Mouse (Mus musculus) spleen, postnatal 14 days (tissue): ENCODE data around the gene Tmem39a.

Experiments
- DNase-seq, 2 experiments: peaks; one replicate each; pipeline ENCODE4 v3.0.0; 2021 to 2022; ENCODE audit warnings: low spot score in 2 of 2

The Tmem39a gene

GRCm38 (mm10) chr16:38558221-38558748, at the start of gene Tmem39a:
Tmem39a (plus strand) TSS chr16:38558698.
- DNase-seq = no peak

GRCm38 (mm10) chr16:38510846-38511245, 47.7 kb upstream of the Tmem39a start:
- no peak for DNase-seq

- no peak for DNase-seq
These were observed 39.4 kb upstream of the Tmem39a start for GRCm38 (mm10) chr16:38519140-38519539.

GRCm38 (mm10) chr16:38521211-38521987, 37.1 kb upstream of the Tmem39a start:
- DNase-seq = no peak

GRCm38 (mm10) chr16:38522129-38523084, 36.1 kb upstream of the Tmem39a start, which contains the start of gene Timmdc1:
Timmdc1 (minus strand) TSS chr16:38522663.
- DNase-seq = peak; percentile 89 to 93

GRCm38 (mm10) chr16:38526264-38526663, 32.2 kb upstream of the Tmem39a start:
- no peak for DNase-seq

GRCm38 (mm10) chr16:38536544-38537146, 21.9 kb upstream of the Tmem39a start:
- peak; percentile 45 to 61 for DNase-seq

- no peak for DNase-seq
These were observed 19.6 kb upstream of the Tmem39a start for GRCm38 (mm10) chr16:38538716-38539380.

GRCm38 (mm10) chr16:38548000-38548399, 10.5 kb upstream of the Tmem39a start:
- no peak for DNase-seq

GRCm38 (mm10) chr16:38549479-38550396, 8.8 kb upstream of the Tmem39a start, which contains the start of gene Poglut1:
Poglut1 (minus strand) TSS chr16:38550258.
- peak; percentile 28 to 60 for DNase-seq

GRCm38 (mm10) chr16:38555988-38556387, 2.5 kb upstream of the Tmem39a start:
- DNase-seq = no peak

GRCm38 (mm10) chr16:38562131-38562967, 3.9 kb downstream of the Tmem39a start:
- peak; percentile 88 to 96 for DNase-seq

GRCm38 (mm10) chr16:38562968-38563327, 4.5 kb downstream of the Tmem39a start:
- no peak for DNase-seq

- DNase-seq = no peak
These were observed 5.0 kb downstream of the Tmem39a start for GRCm38 (mm10) chr16:38563516-38563915.

GRCm38 (mm10) chr16:38568192-38568591, 9.7 kb downstream of the Tmem39a start:
- DNase-seq = no peak

- no peak for DNase-seq
These were observed 13.0 kb downstream of the Tmem39a start for GRCm38 (mm10) chr16:38571481-38571880.

GRCm38 (mm10) chr16:38584761-38585160, 26.3 kb downstream of the Tmem39a start:
- no peak for DNase-seq

GRCm38 (mm10) chr16:38585186-38585585, 26.7 kb downstream of the Tmem39a start:
- no peak for DNase-seq

- DNase-seq = no peak
These were observed 28.7 kb downstream of the Tmem39a start for GRCm38 (mm10) chr16:38587163-38587562.
